Mouse (Mus musculus) layer of hippocampus, adult 2 months (tissue): ENCODE data around the gene Scmh1. TPM values are rescaled to one million over a fixed set of nuclear protein-coding genes. Genes with fewer than 3 reads are reported as not detected.

Experiments used
- DNase-seq, 2 experiments: peaks; one replicate each; pipeline ENCODE4 v3.0.0; 2022; ENCODE audit warnings: low spot score in 2 of 2
- H3K27ac ChIP-seq: fragments of 200-600 bp; 2 replicates; pipeline ENCODE4 v1.8.1; 2022
- H3K4me3 ChIP-seq: fragments of 200-600 bp; 2 replicates; pipeline ENCODE4 v1.8.1; 2022; ENCODE audit warnings: mild to moderate bottlenecking
- CTCF ChIP-seq: fragments of 200-600 bp; conservative IDR thresholded peaks from 2 replicates; pipeline ENCODE4 v1.8.1; 2022; ENCODE audit warnings: antibody characterized with exemption, mild to moderate bottlenecking, moderate library complexity
- total RNA-seq, 2 experiments: library from RNA; stranded (reverse); gene quantifications; 2 replicates each; pipeline ENCODE4 v1.2.3; 2021

Gene Scmh1
- total RNA-seq, 2 experiments from 2014 or later: 87.9 to 92.3 TPM

- no peak for TF ChIP-seq CTCF
- Histone ChIP-seq H3K27ac (no peak overlapping the region), H3K4me3 (no peak overlapping the region)
- DNase-seq: no peak
These were observed 15.1 kb downstream of the Scmh1 start for GRCm38 (mm10) chr4:120420193-120420592.

- Histone ChIP-seq H3K4me3 (no peak overlapping the region), H3K27ac (no peak overlapping the region)
- TF ChIP-seq CTCF: no peak
- DNase-seq: no peak
These were observed 15.6 kb downstream of the Scmh1 start for GRCm38 (mm10) chr4:120420685-120421084.

GRCm38 (mm10) chr4:120430601-120431000 lies 25.5 kb downstream of the Scmh1 start:
- DNase-seq: no peak
- no peak overlapping the region for H3K27ac ChIP-seq
- no peak for TF ChIP-seq CTCF
- no peak overlapping the region for H3K4me3 ChIP-seq

GRCm38 (mm10) chr4:120432599-120433373 lies 27.7 kb downstream of the Scmh1 start:
- Histone ChIP-seq H3K4me3 (no peak overlapping the region), H3K27ac (no peak overlapping the region)
- DNase-seq: no peak
- TF ChIP-seq CTCF: no peak

- TF ChIP-seq CTCF: no peak
- no peak overlapping the region for H3K27ac ChIP-seq
- no peak overlapping the region for H3K4me3 ChIP-seq
- DNase-seq: no peak
These were observed 56.7 kb downstream of the Scmh1 start for GRCm38 (mm10) chr4:120461741-120462140.

GRCm38 (mm10) chr4:120472946-120473345 lies 67.9 kb downstream of the Scmh1 start:
- no peak for TF ChIP-seq CTCF
- Histone ChIP-seq H3K4me3 (no peak overlapping the region), H3K27ac (no peak overlapping the region)
- no peak for DNase-seq

- DNase-seq: no peak
- Histone ChIP-seq H3K4me3 (no peak overlapping the region), H3K27ac (no peak overlapping the region)
- no peak for TF ChIP-seq CTCF
These were observed 82.6 kb downstream of the Scmh1 start for GRCm38 (mm10) chr4:120487707-120488106.

GRCm38 (mm10) chr4:120506955-120507354 lies 101.9 kb downstream of the Scmh1 start:
- Histone ChIP-seq H3K4me3 (no peak overlapping the region), H3K27ac (no peak overlapping the region)
- no peak for DNase-seq
- TF ChIP-seq CTCF: peak; percentile 54

GRCm38 (mm10) chr4:120511203-120511602 lies 106.1 kb downstream of the Scmh1 start:
- Histone ChIP-seq H3K4me3 (no peak overlapping the region), H3K27ac (no peak overlapping the region)
- TF ChIP-seq CTCF: no peak
- DNase-seq: no peak

GRCm38 (mm10) chr4:120514366-120514765 lies 109.3 kb downstream of the Scmh1 start:
- no peak for TF ChIP-seq CTCF
- H3K27ac ChIP-seq: no peak overlapping the region
- no peak for DNase-seq
- no peak overlapping the region for H3K4me3 ChIP-seq

GRCm38 (mm10) chr4:120516491-120516890 lies 111.4 kb downstream of the Scmh1 start:
- no peak for TF ChIP-seq CTCF
- DNase-seq: no peak
- no peak overlapping the region for H3K4me3 ChIP-seq
- no peak overlapping the region for H3K27ac ChIP-seq

GRCm38 (mm10) chr4:120516907-120517306 lies 111.8 kb downstream of the Scmh1 start:
- no peak overlapping the region for H3K4me3 ChIP-seq
- no peak overlapping the region for H3K27ac ChIP-seq
- TF ChIP-seq CTCF: no peak
- no peak for DNase-seq

- TF ChIP-seq CTCF: no peak
- Histone ChIP-seq H3K27ac (no peak overlapping the region), H3K4me3 (no peak overlapping the region)
- no peak for DNase-seq
These were observed 112.3 kb downstream of the Scmh1 start for GRCm38 (mm10) chr4:120517335-120517734.

- Histone ChIP-seq H3K27ac (no peak overlapping the region), H3K4me3 (no peak overlapping the region)
- no peak for TF ChIP-seq CTCF
- DNase-seq: no peak
These were observed 116.7 kb downstream of the Scmh1 start for GRCm38 (mm10) chr4:120521761-120522160.

- no peak for DNase-seq
- TF ChIP-seq CTCF: no peak
- no peak overlapping the region for H3K27ac ChIP-seq
- H3K4me3 ChIP-seq: no peak overlapping the region
These were observed 117.3 kb downstream of the Scmh1 start for GRCm38 (mm10) chr4:120522351-120522750.
